In the genomic region with DNA sequence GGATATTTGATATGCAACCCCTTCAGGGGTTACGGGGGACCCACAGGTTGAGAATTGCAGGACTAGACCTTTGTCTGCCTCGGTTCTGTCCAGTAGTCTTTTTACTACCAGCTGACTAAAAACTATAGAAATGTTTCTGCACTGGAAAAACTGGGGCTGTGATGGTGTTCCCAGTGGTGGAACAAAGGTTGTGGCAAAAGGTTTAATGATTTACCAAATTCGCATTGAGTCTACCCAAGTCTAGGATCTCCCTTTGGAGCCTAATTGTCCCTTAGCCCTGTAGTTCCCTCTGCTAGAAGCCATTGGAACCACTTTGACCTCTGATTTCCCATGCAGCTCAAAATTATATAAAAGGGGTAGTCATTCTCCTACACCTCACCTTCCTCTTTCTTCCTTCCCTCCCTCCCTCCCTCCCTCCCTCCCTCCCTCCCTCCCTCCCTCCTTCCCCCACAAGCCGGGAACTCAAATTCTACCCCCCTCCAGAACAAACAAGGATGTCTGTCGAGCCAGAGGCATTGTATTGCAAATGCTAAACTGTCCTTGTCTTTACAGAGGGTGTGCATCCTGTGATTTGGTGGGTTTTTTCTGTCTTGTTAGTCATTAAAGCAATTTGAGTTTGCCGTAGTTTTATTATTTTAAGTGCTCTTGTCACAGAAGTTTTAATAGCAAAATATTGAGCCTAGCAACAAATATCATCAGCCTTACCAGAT, we compare ENCODE assay signal across 7 mouse cellular contexts. TPM values are rescaled to one million over a fixed set of nuclear protein-coding genes. Genes with fewer than 3 reads are reported as not detected.
DNase-seq lines count a peak whose midpoint lies in the region; ATAC-seq and TF ChIP-seq lines count a peak whose summit lies in the region.

No protein-coding gene starts in this region.

- no peak for TF ChIP-seq POLR2A in ES-Bruce4 (IDR thresholded peaks at IDR 0.05; ENCODE audit: insufficient read depth, low read length)

- no peaks in the 10 kb centered on the region for H3K27me3 ChIP-seq in ES-Bruce4 (ENCODE audit: control insufficient read depth, insufficient read depth, low read length, poor library complexity, severe bottlenecking)
- H3K27me3 ChIP-seq in hindbrain, embryonic 15.5 days: no peaks in the 10 kb centered on the region

- H3K27ac ChIP-seq in ES-Bruce4 (ENCODE audit: insufficient read depth, low read length) (peak overlapping the region; percentile 94), macrophage (peak overlapping the region; percentile 57)
- peak overlapping the region; percentile 51; the same call in 1 of the 2 replicates for H3K27ac ChIP-seq in hindbrain, embryonic 15.5 days (replicated peaks)

- TF ChIP-seq CTCF in ES-Bruce4 (IDR thresholded peaks at IDR 0.05; ENCODE audit: low read depth, low read length): no peak

- peak overlapping the region; percentile 90 for H3K9ac ChIP-seq in ES-Bruce4 (ENCODE audit: low read depth, poor library complexity, severe bottlenecking)
- peak overlapping the region; percentile 91 for H3K9ac ChIP-seq in hindbrain, embryonic 15.5 days

- no peak for ATAC-seq in hindbrain, embryonic 15.5 days (ENCODE audit: low FRiP score, low read depth)
- no peak for ATAC-seq in erythroid progenitor cell, adult 5-6 weeks (replicated peaks; ENCODE audit: low FRiP score, poor library complexity, severe bottlenecking)

- DNase-seq in R1 (ENCODE audit: low read depth, low spot score): peak; percentile 84
- no peak for DNase-seq in right cerebral cortex, postnatal 10 days (ENCODE audit: low spot score in 2 of 2)
- DNase-seq in B cell, adult 2 months: no peak

- H3K79me2 ChIP-seq in macrophage (ENCODE audit: inconsistent target): peaks cover 64% of the 10 kb centered on the region

- WGBS in hindbrain, embryonic 15.5 days: 10% methylated on average over 5 of the region's 6 CpGs
- 19% methylated on average over 4 of the region's 6 CpGs for WGBS in macrophage (ENCODE audit: missing documents)

- peak overlapping the region; percentile 78 for H3K4me3 ChIP-seq in ES-Bruce4 (ENCODE audit: low read depth, low read length)
- peak overlapping the region; percentile 99 for H3K4me3 ChIP-seq in hindbrain, embryonic 15.5 days
- peak overlapping the region; percentile 73 for H3K4me3 ChIP-seq in macrophage (ENCODE audit: inconsistent target)

- peak; percentile 69 for TF ChIP-seq EP300 in ES-Bruce4 (IDR thresholded peaks at IDR 0.05; ENCODE audit: insufficient read depth, low read depth, low read length)

- peak overlapping the region; percentile 88 for H3K4me2 ChIP-seq in hindbrain, embryonic 15.5 days

- H3K9me3 ChIP-seq in ES-Bruce4 (replicated peaks; ENCODE audit: control insufficient read depth, insufficient read depth, low read length, poor library complexity, severe bottlenecking): no peaks in the 10 kb centered on the region
- H3K9me3 ChIP-seq in hindbrain, embryonic 15.5 days: no peaks in the 10 kb centered on the region

- peaks cover 25% of the 10 kb centered on the region for H3K36me3 ChIP-seq in ES-Bruce4 (ENCODE audit: control insufficient read depth, insufficient read depth, low read length, poor library complexity, severe bottlenecking)
- no peaks in the 10 kb centered on the region for H3K36me3 ChIP-seq in hindbrain, embryonic 15.5 days
- no peaks in the 10 kb centered on the region for H3K36me3 ChIP-seq in macrophage (ENCODE audit: inconsistent target)

- peaks cover 1% of the 10 kb centered on the region for H3K4me1 ChIP-seq in ES-Bruce4 (ENCODE audit: control insufficient read depth, insufficient read depth, low read length)
- peaks cover 43% of the 10 kb centered on the region for H3K4me1 ChIP-seq in hindbrain, embryonic 15.5 days (replicated peaks)

RNA-seq across cellular contexts. Expression of a gene that starts 2.0 kb away (rescaled TPM):
- polyA plus RNA-seq in ES-Bruce4 (2011; ENCODE audit: insufficient read depth, insufficient read length, low read depth, missing spikeins) (285 and 305 TPM in 2 replicates), macrophage (2018) (110 to 176 TPM (median 161 TPM) in 3 replicates)
- polyA plus RNA-seq in hindbrain, embryonic 15.5 days (2015; fragmentation: Nextera tagmentation; extraction: Ambion mirVana): 114 and 116 TPM in 2 replicates
- 100 to 1,000 TPM in 20 of 26 experiments, 10 to 100 TPM in 6; 64.0 to 268 (median 138) TPM for total RNA-seq in macrophage (2018; cell fraction: chromatin; rRNA removed)
- total RNA-seq in macrophage (2018; cell fraction: cytosol; rRNA removed): 100 to 1,000 TPM; 115 to 181 (median 157) TPM
- total RNA-seq in macrophage (2018; cell fraction: nucleus; rRNA removed): 100 to 1,000 TPM in 15 of 26 experiments, 10 to 100 TPM in 11; 70.0 to 169 (median 107) TPM
- total RNA-seq in erythroid progenitor cell, adult 5-6 weeks (2015; ENCODE audit: low replicate concordance): 38.6 and 46.5 TPM in 2 replicates
- 16.0 and 21.9 TPM in 2 replicates for total RNA-seq in erythroid progenitor cell, adult 5-6 weeks (2017; ENCODE audit: low replicate concordance)

RNA-seq across cellular contexts. Expression of a gene that starts 2.2 kb away (rescaled TPM):
- polyA plus RNA-seq in ES-Bruce4 (2011; ENCODE audit: insufficient read depth, insufficient read length, low read depth, missing spikeins) (26.7 and 32.5 TPM in 2 replicates), macrophage (2018) (5.9 to 7.5 TPM (median 7.1 TPM) in 3 replicates)
- 5.9 and 7.1 TPM in 2 replicates for polyA plus RNA-seq in hindbrain, embryonic 15.5 days (2015; fragmentation: Nextera tagmentation; extraction: Ambion mirVana)
- total RNA-seq in macrophage (2018; cell fraction: chromatin; rRNA removed): 10 to 100 TPM in 19 of 26 experiments, 1 to 10 TPM in 7; 5.0 to 42.9 (median 24.9) TPM
- 10 to 100 TPM in 5 of 26 experiments, 1 to 10 TPM in 21; 2.2 to 11.4 (median 8.8) TPM for total RNA-seq in macrophage (2018; cell fraction: cytosol; rRNA removed)
- 10 to 100 TPM in 17 of 26 experiments, 1 to 10 TPM in 9; 4.7 to 28.9 (median 16.4) TPM for total RNA-seq in macrophage (2018; cell fraction: nucleus; rRNA removed)
- 0.42 and 6.5 TPM in 2 replicates for total RNA-seq in erythroid progenitor cell, adult 5-6 weeks (2015; ENCODE audit: low replicate concordance)
- total RNA-seq in erythroid progenitor cell, adult 5-6 weeks (2017; ENCODE audit: low replicate concordance): 0.83 and 6.9 TPM in 2 replicates

RNA-seq across cellular contexts. Expression of a gene that starts 42.7 kb away (rescaled TPM):
- 3.5 and 5.7 TPM in 2 replicates for polyA plus RNA-seq in ES-Bruce4 (2011; ENCODE audit: insufficient read depth, insufficient read length, low read depth, missing spikeins)
- polyA plus RNA-seq in hindbrain, embryonic 15.5 days (2015; fragmentation: Nextera tagmentation; extraction: Ambion mirVana): not detected in 2 replicates
- not detected for total RNA-seq in macrophage (2018; cell fraction: chromatin; rRNA removed)
- total RNA-seq in macrophage (2018; cell fraction: cytosol; rRNA removed): not detected
- total RNA-seq in macrophage (2018; cell fraction: nucleus; rRNA removed): not detected
- polyA plus RNA-seq in macrophage (2018): not detected in 3 replicates
- total RNA-seq in erythroid progenitor cell, adult 5-6 weeks (2015; ENCODE audit: low replicate concordance): not detected in 2 replicates
- total RNA-seq in erythroid progenitor cell, adult 5-6 weeks (2017; ENCODE audit: low replicate concordance): not detected in 2 replicates
